18 mouse cellular contexts compared by ENCODE assay signal in the genomic region with DNA sequence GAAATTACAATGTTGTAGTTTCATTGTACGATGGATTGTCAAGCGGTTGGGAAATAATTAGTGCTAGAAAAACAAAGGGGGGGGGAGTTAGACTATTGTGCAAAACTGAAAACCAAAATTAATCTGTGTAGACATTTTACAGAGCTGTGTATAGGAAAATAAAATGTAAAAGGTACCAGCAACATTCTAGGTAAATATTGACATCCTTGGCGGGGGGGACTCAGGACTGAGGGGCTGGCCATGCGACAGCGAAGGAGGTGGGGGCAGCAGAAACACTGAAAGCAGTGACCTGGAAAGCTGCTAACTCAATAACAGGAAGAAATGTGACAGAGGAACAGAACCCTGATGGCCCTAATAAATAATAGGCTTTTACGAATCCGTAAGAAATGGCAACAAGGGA.
"Had no signal": no experiment of that assay in that cellular context is flagged by ENCODE, and none has a peak within 500 bp of the region (broad histone marks: within the 10 kb centered on the region; RNA-seq: fewer than 3 reads in every experiment).

No protein-coding gene starts in this region.

- DNase-seq: cerebellum, adult 2 months; cerebellum, adult 8-10 months; cerebellum, adult 9-10 months; cerebellum, adult 9-11 months; cerebellum, postnatal 10 days; cerebellum, postnatal 14 days; cerebellum, postnatal 25 days; cerebellum, postnatal 36 days; embryo, embryonic 11 days; forebrain, postnatal 0 days; gastrocnemius, adult 2 months; gastrocnemius, postnatal 10 days; gastrocnemius, postnatal 14 days; gastrocnemius, postnatal 25 days; gastrocnemius, postnatal 36 days; heart, adult 11 months; heart, adult 18-20 months; heart, adult 2 months had no signal
